Mouse (Mus musculus) lung, embryonic 14.5 days (tissue): ENCODE results near the gene Aff4. TPM values are rescaled to one million over a fixed set of nuclear protein-coding genes. Genes with fewer than 3 reads are reported as not detected.

Source experiments
- ATAC-seq: fragments of 200-750 bp; cut with Nextera tagmentation; 2 replicates; pipeline ENCODE4 v1.8.0; 2017; ENCODE audit warnings: mild to moderate bottlenecking, moderate TSS enrichment, moderate library complexity; ENCODE audit not compliant: insufficient read depth
- DNase-seq: peaks from one replicate; pipeline ENCODE4 v3.0.0-alpha.2; 2015
- H3K27ac ChIP-seq: fragments of 300-500 bp; sonication (generic); 2 replicates; pipeline ENCODE4 v1.5.1; 2014; ENCODE audit warnings: low read depth, mild to moderate bottlenecking, moderate library complexity
- H3K27me3 ChIP-seq: fragments of 300-500 bp; sonication (generic); 2 replicates; pipeline ENCODE4 v1.6.1; 2014; ENCODE audit warnings: low read length, control low read depth; ENCODE audit not compliant: insufficient read depth
- H3K36me3 ChIP-seq: fragments of 300-500 bp; sonication (generic); 2 replicates; pipeline ENCODE4 v1.6.1; 2014; ENCODE audit warnings: control low read depth; ENCODE audit not compliant: insufficient read depth
- H3K4me1 ChIP-seq: fragments of 300-500 bp; sonication (generic); 2 replicates; pipeline ENCODE4 v1.6.1; 2014; ENCODE audit warnings: antibody characterized with exemption, control low read depth; ENCODE audit not compliant: insufficient read depth
- H3K4me2 ChIP-seq: fragments of 300-500 bp; sonication (generic); 2 replicates; pipeline ENCODE4 v1.6.1; 2014; ENCODE audit warnings: mild to moderate bottlenecking
- H3K4me3 ChIP-seq: fragments of 300-500 bp; sonication (generic); 2 replicates; pipeline ENCODE4 v1.5.1; 2014; ENCODE audit warnings: low read depth, low read length
- H3K9ac ChIP-seq: fragments of 300-500 bp; sonication (generic); 2 replicates; pipeline ENCODE4 v1.6.1; 2014
- H3K9me3 ChIP-seq: fragments of 300-500 bp; sonication (generic); 2 replicates; pipeline ENCODE4 v1.6.1; 2016; ENCODE audit warnings: low read depth, low read length, control low read depth
- CTCF ChIP-seq: IDR thresholded peaks from 2 replicates; pipeline ENCODE4 v1.5.1; 2016; ENCODE audit warnings: antibody characterized with exemption, low read depth
- WGBS: fragments of 180-500 bp; shearing (Covaris S2); extraction: QIAGEN DNeasy Blood & Tissue Kit; methylation state at CpG from one replicate; pipeline ENCODE4 v1.1.7; 2014; 5-methylcytosine and 5-hydroxymethylcytosine counted together
- polyA plus RNA-seq: library from polyadenylated mRNA; unstranded; fragments of >200 nt; fragmentation: Nextera tagmentation; extraction: Ambion mirVana; gene quantifications from 2 replicates; pipeline ENCODE4 v1.2.1, GENCODE M21; 2014

The Aff4 gene
- polyA plus RNA-seq, 1 experiment from 2014 or later, result 56.5 TPM

DNA sequence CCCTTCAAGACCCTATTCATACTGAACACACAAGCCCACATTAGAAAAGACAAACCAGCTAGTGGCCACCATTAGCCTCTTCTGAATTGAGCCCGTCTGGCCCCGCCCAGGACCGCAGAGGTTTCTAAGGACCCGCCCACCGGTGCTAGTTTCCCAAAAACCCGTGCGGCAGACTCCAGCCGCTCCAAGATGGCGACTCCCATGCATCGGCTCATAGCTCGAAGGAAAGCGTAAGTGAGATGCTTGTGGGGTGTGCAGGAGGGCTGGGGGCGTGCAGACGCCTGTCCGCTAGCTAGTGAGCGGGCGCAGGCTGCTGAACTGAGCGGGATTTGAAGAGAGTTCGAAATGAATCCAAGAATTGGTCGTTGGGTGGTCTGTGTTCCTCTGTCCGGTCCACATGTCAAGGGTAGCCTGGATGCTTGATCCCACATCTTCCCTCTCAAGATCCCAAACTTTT is 26.1 kb upstream of the Aff4 start, which contains the start of gene Zcchc10:
Gene Zcchc10 (plus strand): TSS at position 168 of the 457 bp plus-strand sequence.
- H3K4me1 ChIP-seq, result 0 out of 2 replicates have a peak, but pooled peaks cover 5% of the 10 kb centered on the region
- peak within 1 kb of the TSS; percentile 31; the same call in 1 of the 2 replicates for H3K27ac ChIP-seq
- WGBS, result 0% methylated on average over 21 of the region's 21 CpGs
- H3K9ac ChIP-seq, result peak within 1 kb of the TSS; percentile 69
- DNase-seq, result peak; percentile 96
- H3K4me3 ChIP-seq, result peak within 1 kb of the TSS; percentile 66
- H3K27me3 ChIP-seq, result no peaks in the 10 kb centered on the region
- H3K36me3 ChIP-seq, result peaks cover 21% of the 10 kb centered on the region
- peak; percentile 96 for ATAC-seq
- H3K4me2 ChIP-seq, result peak within 1 kb of the TSS; percentile 73
- no peak for TF ChIP-seq CTCF
- H3K9me3 ChIP-seq, result no peaks in the 10 kb centered on the region

- Histone ChIP-seq H3K27ac (no peak overlapping the region), H3K9me3 (no peaks in the 10 kb centered on the region), H3K4me2 (no peak overlapping the region), H3K4me3 (no peak overlapping the region), H3K36me3 (peaks cover 58% of the 10 kb centered on the region), H3K9ac (no peak overlapping the region), H3K27me3 (no peaks in the 10 kb centered on the region), H3K4me1 (0 out of 2 replicates have a peak, but pooled peaks cover 4% of the 10 kb centered on the region)
- WGBS, result 78% methylated on average over 7 of the region's 7 CpGs
- ATAC-seq (no peak), DNase-seq (no peak)
- TF ChIP-seq CTCF, result no peak
These were observed 20.3 kb upstream of the Aff4 start for GRCm38 (mm10) chr11:53330325-53330724.

- no peak overlapping the region for H3K4me3 ChIP-seq
- no peaks in the 10 kb centered on the region for H3K4me1 ChIP-seq
- no peak for ATAC-seq
- no peak overlapping the region for H3K4me2 ChIP-seq
- no peak for DNase-seq
- no peaks in the 10 kb centered on the region for H3K9me3 ChIP-seq
- H3K27ac ChIP-seq, result no peak overlapping the region
- H3K27me3 ChIP-seq, result no peaks in the 10 kb centered on the region
- H3K36me3 ChIP-seq, result peaks cover 58% of the 10 kb centered on the region
- no peak for TF ChIP-seq CTCF
- no peak overlapping the region for H3K9ac ChIP-seq
- WGBS, result 90% methylated on average over 6 of the region's 6 CpGs
These were observed 19.5 kb upstream of the Aff4 start for GRCm38 (mm10) chr11:53331121-53331520.

DNA sequence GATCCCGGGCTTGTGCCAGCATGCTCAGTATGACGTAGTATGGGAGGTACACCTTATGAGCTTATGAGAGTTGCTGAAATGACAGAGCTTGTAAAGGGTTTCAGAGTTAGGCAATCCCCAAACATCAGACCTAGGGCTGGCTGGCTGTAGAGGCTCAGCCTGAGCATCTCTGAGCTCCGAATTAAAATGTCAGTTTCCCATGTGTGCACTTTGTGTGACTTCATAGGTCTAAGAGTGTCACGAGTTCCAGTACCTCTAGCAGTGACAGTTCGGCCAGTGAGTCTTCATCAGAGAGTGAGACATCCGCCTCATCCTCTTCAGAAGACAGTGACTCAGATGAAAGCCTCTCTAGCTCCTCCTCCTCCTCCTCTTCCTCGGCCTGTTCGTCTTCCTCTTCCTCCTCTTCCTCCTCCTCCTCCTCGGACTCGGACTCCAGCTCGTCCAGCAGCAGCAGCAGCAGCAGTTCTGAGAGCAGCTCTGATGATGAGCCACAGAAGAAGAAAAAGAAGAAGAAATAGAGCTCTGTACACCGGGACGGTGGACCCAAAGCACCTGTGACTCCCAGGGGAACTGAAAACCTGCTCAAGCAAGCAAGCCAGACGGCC is 18.5 kb upstream of the Aff4 start:
- Histone ChIP-seq H3K4me2 (no peak overlapping the region), H3K4me3 (no peak overlapping the region), H3K4me1 (no peaks in the 10 kb centered on the region), H3K9ac (no peak overlapping the region), H3K9me3 (no peaks in the 10 kb centered on the region), H3K27ac (no peak overlapping the region), H3K27me3 (no peaks in the 10 kb centered on the region), H3K36me3 (peaks cover 57% of the 10 kb centered on the region)
- no peak for TF ChIP-seq CTCF
- 87% methylated on average over 14 of the region's 14 CpGs for WGBS
- no peak for ATAC-seq
- DNase-seq, result no peak

- Histone ChIP-seq H3K4me1 (no peaks in the 10 kb centered on the region), H3K9ac (no peak overlapping the region), H3K9me3 (no peaks in the 10 kb centered on the region), H3K36me3 (peaks cover 26% of the 10 kb centered on the region), H3K4me3 (no peak overlapping the region), H3K27ac (no peak overlapping the region), H3K4me2 (no peak overlapping the region), H3K27me3 (no peaks in the 10 kb centered on the region)
- no peak for TF ChIP-seq CTCF
- ATAC-seq (no peak), DNase-seq (no peak)
- WGBS, result 55% methylated on average over 3 of the region's 3 CpGs
These were observed 15.0 kb upstream of the Aff4 start for GRCm38 (mm10) chr11:53335505-53336181.

GRCm38 (mm10) chr11:53336182-53336571 is 14.5 kb upstream of the Aff4 start:
- H3K9ac ChIP-seq, result no peak overlapping the region
- ATAC-seq, result no peak

DNA sequence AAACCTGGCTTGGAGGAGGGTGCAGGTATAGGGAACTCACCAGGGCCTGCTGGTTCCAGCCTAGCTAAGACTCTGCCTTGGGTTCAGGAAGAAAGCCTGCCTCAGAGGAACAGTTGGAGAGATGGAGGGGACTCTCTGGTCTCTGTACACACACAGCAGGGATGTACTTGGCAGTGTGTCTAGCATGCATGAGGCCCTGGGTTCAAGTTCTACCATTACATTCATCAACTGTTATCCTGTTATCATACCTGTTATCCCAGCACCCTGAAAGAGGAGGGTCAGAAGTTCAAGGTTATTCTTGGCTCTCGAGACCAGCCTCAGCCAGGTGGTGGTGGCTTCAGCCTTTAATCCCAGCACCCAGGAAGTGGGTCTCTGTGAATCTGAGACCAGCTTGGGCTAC is 13.7 kb upstream of the Aff4 start:
- H3K4me2 ChIP-seq, result no peak overlapping the region
- WGBS, result 65% methylated on average over 1 of the region's 1 CpGs
- H3K9ac ChIP-seq, result no peak overlapping the region
- DNase-seq, result no peak
- H3K4me1 ChIP-seq, result no peaks in the 10 kb centered on the region
- no peak for ATAC-seq
- no peaks in the 10 kb centered on the region for H3K27me3 ChIP-seq
- no peaks in the 10 kb centered on the region for H3K9me3 ChIP-seq
- peaks cover 14% of the 10 kb centered on the region for H3K36me3 ChIP-seq
- no peak for TF ChIP-seq CTCF
- H3K27ac ChIP-seq, result no peak overlapping the region
- no peak overlapping the region for H3K4me3 ChIP-seq

More at GRCm38 (mm10) chr11:53336182-53336571, 14.5 kb upstream of the Aff4 start:
- H3K4me1 ChIP-seq, result no peaks in the 10 kb centered on the region
- H3K27ac ChIP-seq, result no peak overlapping the region
- no peak for TF ChIP-seq CTCF
- peaks cover 21% of the 10 kb centered on the region for H3K36me3 ChIP-seq
- DNase-seq, result no peak
- no peak overlapping the region for H3K4me2 ChIP-seq
- no peaks in the 10 kb centered on the region for H3K27me3 ChIP-seq
- H3K4me3 ChIP-seq, result no peak overlapping the region
- no peaks in the 10 kb centered on the region for H3K9me3 ChIP-seq
